Mouse (Mus musculus): ENCODE results near the gene Gde1.

- TF ChIP-seq CTCF (IDR thresholded peaks at IDR 0.05; ENCODE audit: low read depth, low read length) (no peak), POLR2A (IDR thresholded peaks at IDR 0.05; ENCODE audit: borderline replicate concordance, low read depth, low read length) (no peak)
Observed at GRCm38 (mm10) chr7:118718066-118718465, 12.5 kb upstream of the Gde1 start.

Measured in bone marrow macrophage, adult 2 months (primary cell).